Mouse (Mus musculus) limb, embryonic 14.5 days (tissue): ENCODE data around the gene Mrtfb. TPM values are rescaled to one million over a fixed set of nuclear protein-coding genes. Genes with fewer than 3 reads are reported as not detected.
A peak's percentile ranks its signal among the peaks of the same experiment; 100 is the strongest.

Source experiments
- ATAC-seq: fragments of 200-750 bp; cut with Nextera tagmentation; 2 replicates; pipeline ENCODE4 v1.8.0; 2017; ENCODE audit warnings: low read depth, moderate number of reproducible peaks, moderate TSS enrichment; ENCODE audit not compliant: low FRiP score
- DNase-seq: peaks from one replicate; pipeline ENCODE4 v3.0.0-alpha.2; 2015; ENCODE audit warnings: low spot score
- H3K27ac ChIP-seq: fragments of 300-500 bp; sonication (generic); replicated peaks from 2 replicates; pipeline ENCODE4 v1.5.1; 2014; ENCODE audit warnings: low read depth, mild to moderate bottlenecking, low read length, moderate library complexity, mixed read lengths
- H3K27me3 ChIP-seq: fragments of 300-500 bp; sonication (generic); 2 replicates; pipeline ENCODE4 v1.6.1; 2014; ENCODE audit warnings: low read length, mixed read lengths; ENCODE audit not compliant: control insufficient read depth, insufficient read depth
- H3K36me3 ChIP-seq: fragments of 300-500 bp; sonication (generic); 2 replicates; pipeline ENCODE4 v1.6.1; 2014; ENCODE audit warnings: mild to moderate bottlenecking, low read length, moderate library complexity, mixed read lengths; ENCODE audit not compliant: control insufficient read depth, insufficient read depth
- H3K4me1 ChIP-seq: fragments of 300-500 bp; sonication (generic); 2 replicates; pipeline ENCODE4 v1.6.1; 2014; ENCODE audit warnings: antibody characterized with exemption, low read length, mixed read lengths; ENCODE audit not compliant: control insufficient read depth, insufficient read depth
- H3K4me2 ChIP-seq: fragments of 300-500 bp; sonication (generic); replicated peaks from 2 replicates; pipeline ENCODE4 v1.6.1; 2014; ENCODE audit warnings: low read depth, mild to moderate bottlenecking, low read length, moderate library complexity; ENCODE audit not compliant: severe bottlenecking
- H3K4me3 ChIP-seq: fragments of 300-500 bp; sonication (generic); replicated peaks from 2 replicates; pipeline ENCODE4 v1.5.1; 2014; ENCODE audit warnings: low read length
- H3K9ac ChIP-seq: fragments of 300-500 bp; sonication (generic); 2 replicates; pipeline ENCODE4 v1.6.1; 2014; ENCODE audit warnings: mild to moderate bottlenecking, low read depth, low read length, moderate library complexity; ENCODE audit not compliant: severe bottlenecking
- H3K9me3 ChIP-seq: fragments of 300-500 bp; sonication (generic); 2 replicates; pipeline ENCODE4 v1.6.1; 2016; ENCODE audit warnings: low read length; ENCODE audit not compliant: control insufficient read depth
- POLR2A ChIP-seq: fragments of 200-500 bp; IDR thresholded peaks from 2 replicates; pipeline ENCODE4 v1.8.0; 2012; ENCODE audit warnings: inconsistent platforms, mild to moderate bottlenecking, moderate library complexity, borderline replicate concordance; ENCODE audit not compliant: insufficient read depth, insufficient read length; ENCODE audit errors: extremely low read depth
- WGBS: fragments of 180-500 bp; shearing (Covaris S2); extraction: QIAGEN DNeasy Blood & Tissue Kit; methylation state at CpG from one replicate; pipeline ENCODE4 v1.1.7; 2014; 5-methylcytosine and 5-hydroxymethylcytosine counted together
- polyA plus RNA-seq, 2 experiments: library from polyadenylated mRNA; depleted of rRNA in 1 of 2; stranded (reverse) in 1 of 2; unstranded in 1 of 2; fragments of >200 nt; fragmentation: Nextera tagmentation in 1 of 2; extraction: Ambion mirVana in 1 of 2; gene quantifications; 2 replicates each; pipeline versions ENCODE4 v1.2.1 to v1.2.3; 2012 to 2014

The Mrtfb gene
- polyA plus RNA-seq, 2 experiments = 11.8 to 26.0 TPM

DNA sequence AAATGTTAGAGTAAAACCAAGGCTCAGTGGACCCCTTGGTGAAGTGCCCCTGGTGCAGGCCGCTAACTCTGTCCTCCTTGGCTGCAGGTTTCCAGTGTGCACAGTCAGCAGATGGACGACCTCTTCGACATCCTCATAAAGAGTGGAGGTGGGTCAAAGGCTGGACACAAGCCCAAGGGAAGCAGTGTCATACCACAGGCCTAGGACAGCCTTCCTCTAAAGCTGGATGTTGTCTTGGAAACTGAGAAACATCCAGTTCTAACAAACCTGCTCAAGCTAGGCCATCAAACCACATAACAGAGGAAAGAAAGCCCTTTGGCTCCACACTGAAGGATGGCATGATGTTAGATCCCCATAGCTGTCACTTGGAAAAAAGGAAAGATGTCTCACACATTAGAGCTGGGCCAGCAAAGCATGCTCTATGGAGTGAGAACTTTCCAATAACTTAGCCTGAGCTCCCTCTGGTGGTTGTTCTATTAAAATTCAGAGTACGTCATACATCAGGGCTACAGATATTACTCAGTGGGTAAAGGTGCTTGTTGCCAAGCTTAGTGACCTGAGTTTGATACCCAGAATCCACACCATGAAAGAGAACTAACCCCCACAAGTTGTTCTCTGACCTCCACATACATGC, 153.4 kb downstream of the Mrtfb start:
- 69% methylated on average over 4 of the region's 4 CpGs for WGBS
- no peak overlapping the region for H3K27ac ChIP-seq
- no peak overlapping the region for H3K4me2 ChIP-seq
- peaks cover 74% of the 10 kb centered on the region for H3K36me3 ChIP-seq
- no peaks in the 10 kb centered on the region for H3K4me1 ChIP-seq
- ATAC-seq = no peak
- no peaks in the 10 kb centered on the region for H3K27me3 ChIP-seq
- no peaks in the 10 kb centered on the region for H3K9me3 ChIP-seq
- no peak for TF ChIP-seq POLR2A
- H3K9ac ChIP-seq = no peak overlapping the region
- no peak overlapping the region for H3K4me3 ChIP-seq
- peak; percentile 82 for DNase-seq

- Histone ChIP-seq H3K27me3 (no peaks in the 10 kb centered on the region), H3K9ac (no peak overlapping the region), H3K4me2 (no peak overlapping the region), H3K4me3 (no peak overlapping the region), H3K4me1 (no peaks in the 10 kb centered on the region), H3K27ac (no peak overlapping the region), H3K36me3 (peaks cover 71% of the 10 kb centered on the region), H3K9me3 (no peaks in the 10 kb centered on the region)
- whole genome bisulfite sequencing = 93% methylated on average over 2 of the region's 2 CpGs
- DNase-seq = no peak
- no peak for ATAC-seq
- no peak for TF ChIP-seq POLR2A
Observed at GRCm38 (mm10) chr16:13410760-13411159, 154.5 kb downstream of the Mrtfb start.

DNA sequence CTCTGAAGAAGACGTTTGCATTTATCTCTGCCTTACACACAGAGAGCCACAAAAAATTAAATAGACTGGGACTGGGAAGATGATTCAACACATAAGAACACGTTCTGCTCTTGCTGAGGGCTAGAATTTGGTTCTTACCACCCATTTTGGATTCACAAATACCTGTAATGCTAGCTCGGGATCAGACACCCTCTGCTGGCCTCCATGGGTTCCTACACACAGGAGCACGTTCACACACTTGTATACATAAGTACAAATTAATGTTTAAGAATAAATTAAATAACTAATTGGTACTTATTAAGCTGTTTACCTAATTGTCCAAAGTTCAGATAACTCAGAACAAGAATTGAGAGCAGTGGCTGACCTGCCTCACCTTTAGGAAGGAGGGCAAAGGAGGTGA, 155.2 kb downstream of the Mrtfb start:
- no peak overlapping the region for H3K27ac ChIP-seq
- no peak overlapping the region for H3K4me2 ChIP-seq
- no peak for TF ChIP-seq POLR2A
- DNase-seq (no peak), ATAC-seq (no peak)
- H3K27me3 ChIP-seq = no peaks in the 10 kb centered on the region
- H3K4me3 ChIP-seq = no peak overlapping the region
- WGBS = 94% methylated on average over 4 of the region's 4 CpGs
- H3K9me3 ChIP-seq = no peaks in the 10 kb centered on the region
- H3K4me1 ChIP-seq = no peaks in the 10 kb centered on the region
- no peak overlapping the region for H3K9ac ChIP-seq
- peaks cover 67% of the 10 kb centered on the region for H3K36me3 ChIP-seq

DNA sequence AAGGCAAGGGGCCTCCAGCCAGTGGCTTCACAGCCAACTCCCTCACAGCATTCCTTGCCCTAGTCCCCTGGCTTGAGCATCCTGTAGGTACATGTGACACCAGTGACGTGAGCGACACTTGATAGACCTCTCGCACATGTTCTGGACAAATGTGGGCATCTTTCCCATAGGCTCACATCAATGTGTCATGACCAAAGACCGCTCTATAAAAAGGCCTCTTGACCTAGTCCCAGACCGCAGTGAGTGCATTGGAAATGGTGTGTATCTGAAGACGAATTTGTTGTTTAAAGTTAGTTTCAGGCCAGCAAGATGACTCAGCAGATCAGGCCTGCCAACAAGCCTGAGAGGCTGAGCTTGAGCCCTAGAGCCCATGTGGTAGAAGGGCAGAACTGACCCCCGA, 158.3 kb downstream of the Mrtfb start:
- no peak overlapping the region for H3K4me2 ChIP-seq
- 92% methylated on average over 7 of the region's 7 CpGs for WGBS
- H3K27me3 ChIP-seq = no peaks in the 10 kb centered on the region
- H3K4me3 ChIP-seq = no peak overlapping the region
- no peak for TF ChIP-seq POLR2A
- H3K27ac ChIP-seq = no peak overlapping the region
- no peak overlapping the region for H3K9ac ChIP-seq
- H3K4me1 ChIP-seq = no peaks in the 10 kb centered on the region
- H3K9me3 ChIP-seq = no peaks in the 10 kb centered on the region
- H3K36me3 ChIP-seq = peaks cover 54% of the 10 kb centered on the region
- DNase-seq (no peak), ATAC-seq (no peak)

- no peaks in the 10 kb centered on the region for H3K9me3 ChIP-seq
- H3K9ac ChIP-seq = no peak overlapping the region
- peaks cover 50% of the 10 kb centered on the region for H3K36me3 ChIP-seq
- H3K4me1 ChIP-seq = no peaks in the 10 kb centered on the region
- no peak for TF ChIP-seq POLR2A
- H3K4me2 ChIP-seq = no peak overlapping the region
- ATAC-seq (no peak), DNase-seq (no peak)
- 80% methylated on average over 4 of the region's 4 CpGs for WGBS
- no peaks in the 10 kb centered on the region for H3K27me3 ChIP-seq
- H3K27ac ChIP-seq = no peak overlapping the region
- no peak overlapping the region for H3K4me3 ChIP-seq
Observed at GRCm38 (mm10) chr16:13414972-13415371, 158.7 kb downstream of the Mrtfb start.

DNA sequence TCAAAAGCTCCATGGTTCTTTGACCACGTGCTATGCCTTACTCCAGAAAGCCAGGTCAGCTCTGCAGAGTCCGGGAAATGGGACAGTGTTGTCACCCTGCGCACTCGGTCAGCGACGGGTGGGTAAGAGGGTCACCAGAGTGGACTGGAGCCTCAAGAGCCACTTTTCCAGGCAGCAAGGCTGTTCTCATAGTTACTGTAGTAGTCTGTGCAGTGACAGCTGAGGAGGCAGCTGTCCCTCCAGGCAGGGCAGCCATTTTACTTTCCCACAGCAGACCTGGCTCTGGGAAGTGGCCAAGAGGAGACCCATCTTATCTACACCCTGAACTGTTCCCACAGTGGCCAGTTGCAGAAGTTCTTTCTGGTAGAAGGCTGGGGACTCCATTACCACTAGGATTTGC, 159.2 kb downstream of the Mrtfb start:
- 95% methylated on average over 6 of the region's 6 CpGs for WGBS
- TF ChIP-seq POLR2A = no peak
- no peak for ATAC-seq
- Histone ChIP-seq H3K4me1 (no peaks in the 10 kb centered on the region), H3K9ac (no peak overlapping the region), H3K4me2 (no peak overlapping the region), H3K27ac (no peak overlapping the region), H3K27me3 (no peaks in the 10 kb centered on the region), H3K9me3 (no peaks in the 10 kb centered on the region), H3K4me3 (no peak overlapping the region), H3K36me3 (peaks cover 45% of the 10 kb centered on the region)
- no peak for DNase-seq
